Mouse (Mus musculus): ENCODE data around the gene Ngef.
"Not testable (repeated sequence)": the region's sequence is repeated elsewhere in the genome, so short reads cannot be mapped to it uniquely, and the experiment has no call there.

Gene Ngef

GRCm38 (mm10) chr1:87475076-87475895 is 98.4 kb downstream of the Ngef start:
- DNase-seq (ENCODE audit: low read depth): no peak

GRCm38 (mm10) chr1:87472576-87472975 is 101.1 kb downstream of the Ngef start:
- no peak for DNase-seq (ENCODE audit: low read depth)

DNA sequence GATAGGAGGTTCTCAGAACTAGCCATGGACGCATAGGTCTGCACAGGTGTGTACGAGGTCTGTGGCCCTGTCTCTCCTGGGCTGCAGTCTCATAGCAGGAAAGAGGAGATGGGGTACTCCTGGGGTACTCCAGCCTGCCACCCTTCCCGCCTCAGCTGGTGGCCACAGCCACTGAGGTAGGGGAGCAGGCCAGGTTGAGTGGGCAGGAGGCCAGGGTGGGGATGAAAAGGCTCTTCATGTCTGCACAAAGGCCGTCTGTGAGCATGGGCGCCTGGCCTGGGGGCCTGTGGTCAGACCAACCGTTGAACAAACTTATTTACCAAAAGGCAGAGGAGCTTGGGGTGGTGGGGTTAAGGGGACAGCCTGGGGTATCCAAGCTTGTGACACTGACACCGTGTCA is 101.8 kb downstream of the Ngef start:
- DNase-seq (ENCODE audit: low read depth): no peak

DNA sequence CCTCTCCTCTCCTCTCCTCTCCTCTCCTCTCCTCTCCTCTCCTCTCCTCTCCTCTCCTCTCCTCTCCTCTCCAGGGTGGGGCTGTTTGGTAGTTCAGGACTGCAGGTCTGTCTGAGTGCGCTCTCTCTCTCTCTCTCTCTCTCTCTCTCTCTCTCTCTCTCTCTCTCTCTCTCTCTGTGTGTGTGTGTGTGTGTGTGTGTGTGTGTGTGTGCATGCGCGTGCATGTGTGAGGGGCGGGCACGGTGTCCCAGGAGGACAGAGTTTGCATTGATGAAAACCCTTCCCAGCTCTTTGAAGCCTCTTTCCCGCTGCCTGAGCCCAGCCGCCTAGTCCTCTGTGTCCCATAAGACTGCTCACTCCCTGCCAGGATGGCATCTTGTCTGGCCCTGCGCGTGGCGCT is 103.7 kb downstream of the Ngef start, which contains the start of gene Snorc:
Gene Snorc, plus strand, starts transcription at position 301 of the 400 bp plus-strand sequence.
- DNase-seq (ENCODE audit: low read depth): not testable (repeated sequence)

DNA sequence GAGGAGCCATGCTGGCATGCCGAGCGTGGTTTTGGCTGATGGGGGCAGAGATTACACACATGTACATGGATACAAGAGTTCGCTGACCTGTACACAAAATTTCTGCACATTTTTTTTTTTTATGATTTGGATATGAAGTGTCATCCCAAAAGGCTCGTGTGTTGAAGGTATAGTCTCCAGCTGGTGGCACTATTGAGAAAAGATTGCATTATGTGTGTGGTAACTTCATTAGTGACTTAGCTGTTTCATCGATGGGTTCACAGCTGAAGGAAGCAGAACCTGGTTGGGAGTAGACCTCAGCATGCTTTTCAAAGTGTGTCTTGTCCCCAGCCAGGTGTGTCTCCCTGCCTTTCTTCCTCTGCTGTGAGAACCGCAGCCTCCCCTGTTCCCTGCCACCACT is 105.3 kb downstream of the Ngef start:
- DNase-seq (ENCODE audit: low read depth): no peak

GRCm38 (mm10) chr1:87467469-87467868 is 106.2 kb downstream of the Ngef start:
- DNase-seq (ENCODE audit: low read depth): no peak

DNA sequence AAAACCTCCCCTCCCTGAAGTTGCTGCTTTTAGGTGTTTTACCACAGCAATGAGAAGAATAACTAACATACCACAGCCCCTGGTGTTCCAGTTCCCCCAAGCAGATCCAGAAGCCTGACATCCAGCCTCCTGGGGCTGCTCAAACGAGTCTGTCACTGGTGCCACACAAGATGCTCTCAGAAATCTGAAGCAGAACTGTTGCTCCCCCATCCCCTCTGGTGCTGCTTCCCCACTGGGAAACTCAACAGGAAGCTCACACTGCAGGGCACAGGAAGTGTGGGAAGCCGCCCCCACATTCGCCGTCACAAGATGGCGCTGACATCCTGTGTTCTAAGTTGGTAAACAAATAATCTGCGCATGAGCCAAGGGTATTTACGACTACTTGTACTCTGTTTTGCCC is 113.8 kb downstream of the Ngef start:
- DNase-seq (ENCODE audit: low read depth): not testable (repeated sequence)

DNA sequence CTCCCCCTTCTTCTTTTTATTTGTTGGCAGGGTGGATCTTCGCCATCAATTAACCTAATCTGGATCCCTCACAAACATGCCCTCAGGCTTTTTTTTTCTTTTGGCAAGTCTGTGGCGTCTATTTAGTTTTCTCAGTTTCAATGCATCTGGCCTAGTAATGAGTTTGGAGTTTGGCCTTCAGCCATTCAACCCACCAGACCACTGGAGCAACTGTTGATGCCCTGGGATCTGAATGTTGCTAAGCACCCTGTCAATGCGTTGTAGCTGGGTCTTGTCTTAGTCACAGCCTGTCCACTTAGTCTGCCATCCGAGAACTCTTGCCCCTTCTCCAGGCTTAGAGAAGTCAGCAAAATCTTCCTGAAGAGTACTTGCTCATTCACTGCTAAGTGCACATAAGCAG is 115.6 kb downstream of the Ngef start:
- no peak for DNase-seq (ENCODE audit: low read depth)

- DNase-seq (ENCODE audit: low read depth): no peak
Measured at GRCm38 (mm10) chr1:87456425-87456824, 117.2 kb downstream of the Ngef start.

GRCm38 (mm10) chr1:87449432-87449831 is 124.2 kb downstream of the Ngef start:
- no peak for DNase-seq (ENCODE audit: low read depth)

GRCm38 (mm10) chr1:87447183-87448104 is 126.2 kb downstream of the Ngef start:
- no peak for DNase-seq (ENCODE audit: low read depth)

DNA sequence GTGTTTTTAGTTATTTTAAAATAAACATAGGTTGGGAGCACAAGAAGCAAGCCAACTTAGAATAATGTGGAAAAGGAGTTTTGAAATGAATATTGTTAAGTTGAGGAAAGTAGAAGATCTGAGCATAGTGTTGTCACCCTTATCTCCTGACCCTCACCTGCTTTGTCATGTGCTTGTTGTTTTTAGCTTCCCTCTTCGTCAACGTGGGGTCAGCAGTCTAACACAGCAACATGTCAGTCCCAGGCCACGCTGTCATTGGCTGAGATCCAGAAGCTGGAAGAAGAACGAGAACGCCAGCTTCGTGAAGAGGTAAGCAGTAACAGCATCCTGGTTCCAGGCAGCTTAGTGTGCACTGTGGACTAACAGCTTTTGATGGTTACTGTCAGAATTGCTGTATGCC is 137.1 kb downstream of the Ngef start:
- DNase-seq (ENCODE audit: low read depth): no peak

GRCm38 (mm10) chr1:87435125-87435524 is 138.5 kb downstream of the Ngef start:
- no peak for DNase-seq (ENCODE audit: low read depth)
